Mouse (Mus musculus) c-Kit-positive CD71-positive TER-119-negative erythroid progenitor cells, embryonic 14.5 days (primary cell): ENCODE results near the gene Gm28372.

ENCODE experiments used
- DNase-seq: peaks from one replicate; pipeline ENCODE4 v3.0.0-alpha.2; 2013; ENCODE audit warnings: low read depth

Gene Gm28372

DNA sequence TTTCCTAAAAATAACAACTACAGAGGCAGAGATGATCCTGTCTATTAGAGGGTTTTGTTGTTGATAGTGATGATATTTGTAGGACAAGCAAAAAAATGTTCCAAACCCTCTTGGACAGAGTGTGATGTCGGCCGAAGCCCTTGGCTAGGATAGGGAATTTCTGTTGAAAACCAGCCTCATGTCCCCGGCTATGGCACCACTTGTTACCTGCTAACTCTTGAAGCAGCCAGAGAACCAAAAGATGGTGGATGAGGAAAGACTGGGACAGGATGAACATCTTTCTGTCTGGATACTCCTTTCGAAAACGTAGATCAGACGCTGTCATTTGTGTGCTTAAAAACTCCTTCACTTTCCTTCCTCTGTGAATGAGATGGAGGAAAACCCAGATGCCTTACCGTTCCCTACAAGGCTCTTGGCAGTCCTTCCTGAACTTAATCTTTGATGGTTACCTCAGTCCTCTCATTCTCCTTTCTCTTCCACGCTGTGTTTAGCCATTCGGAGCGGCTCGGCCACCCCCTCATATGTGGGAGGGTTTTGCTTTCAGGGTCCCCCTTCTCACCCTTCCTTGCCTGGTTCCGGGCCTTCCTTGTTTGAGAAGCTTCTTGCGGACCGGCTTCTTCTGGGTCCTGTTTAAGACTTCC is 46.2 kb downstream of the Gm28372 start:
- no peak for DNase-seq

DNA sequence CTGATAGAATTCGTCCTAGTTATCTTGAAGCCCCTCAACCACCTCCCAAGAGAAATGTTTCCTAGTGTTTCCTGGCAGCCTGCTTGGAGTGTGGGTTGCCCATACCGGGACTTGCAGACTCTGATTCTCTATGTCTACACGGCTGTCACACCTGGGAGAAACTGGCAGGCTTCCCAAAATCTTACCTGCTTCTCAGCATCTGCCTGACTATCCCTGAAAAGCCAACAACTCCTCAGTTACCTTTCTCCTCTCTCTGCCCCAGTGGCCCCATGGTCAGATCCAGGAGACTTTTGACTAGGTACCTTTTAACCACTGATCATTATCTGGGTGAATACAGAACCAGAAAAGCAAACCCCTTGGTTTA is 46.7 kb downstream of the Gm28372 start:
- DNase-seq, result no peak

DNA sequence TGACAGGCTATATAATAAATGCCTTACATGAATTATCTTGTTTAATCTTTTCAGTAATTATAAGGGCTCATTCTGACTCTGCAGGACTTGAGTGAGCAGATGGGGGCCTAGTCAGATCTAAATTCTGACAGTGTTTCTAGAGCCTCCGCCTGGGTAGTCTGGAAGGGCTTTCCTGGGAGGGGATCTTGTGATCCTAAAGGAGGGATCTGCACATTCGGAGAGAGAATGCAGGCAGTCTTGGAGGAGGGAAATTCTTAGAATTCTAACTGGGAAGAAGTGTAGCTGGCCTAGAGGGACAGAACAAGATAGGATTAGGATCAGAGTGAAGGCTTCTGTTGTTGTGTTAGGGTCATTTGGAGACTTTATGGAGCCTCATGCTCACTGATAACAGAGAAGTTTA is 47.2 kb downstream of the Gm28372 start:
- no peak for DNase-seq

DNA sequence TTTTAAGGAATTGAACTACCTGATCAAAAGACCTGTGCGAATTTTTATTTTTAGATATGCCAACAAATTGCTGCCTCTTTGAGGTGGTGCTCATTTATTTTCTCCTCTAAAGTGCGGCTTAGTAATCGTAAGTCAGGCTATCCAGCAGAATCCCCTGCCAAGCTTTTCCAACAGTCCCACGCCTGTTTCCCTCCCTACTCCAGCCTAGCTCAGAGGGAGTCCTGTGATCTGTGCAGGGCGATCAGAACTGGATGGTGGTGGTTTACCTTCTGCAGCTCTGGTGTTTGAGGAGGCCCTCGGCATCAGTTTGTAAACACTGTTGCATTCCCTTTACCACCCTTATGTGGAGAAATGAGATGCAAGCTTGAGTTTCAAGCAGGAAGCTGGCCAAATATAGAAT is 48.4 kb downstream of the Gm28372 start:
- DNase-seq, result no peak

DNA sequence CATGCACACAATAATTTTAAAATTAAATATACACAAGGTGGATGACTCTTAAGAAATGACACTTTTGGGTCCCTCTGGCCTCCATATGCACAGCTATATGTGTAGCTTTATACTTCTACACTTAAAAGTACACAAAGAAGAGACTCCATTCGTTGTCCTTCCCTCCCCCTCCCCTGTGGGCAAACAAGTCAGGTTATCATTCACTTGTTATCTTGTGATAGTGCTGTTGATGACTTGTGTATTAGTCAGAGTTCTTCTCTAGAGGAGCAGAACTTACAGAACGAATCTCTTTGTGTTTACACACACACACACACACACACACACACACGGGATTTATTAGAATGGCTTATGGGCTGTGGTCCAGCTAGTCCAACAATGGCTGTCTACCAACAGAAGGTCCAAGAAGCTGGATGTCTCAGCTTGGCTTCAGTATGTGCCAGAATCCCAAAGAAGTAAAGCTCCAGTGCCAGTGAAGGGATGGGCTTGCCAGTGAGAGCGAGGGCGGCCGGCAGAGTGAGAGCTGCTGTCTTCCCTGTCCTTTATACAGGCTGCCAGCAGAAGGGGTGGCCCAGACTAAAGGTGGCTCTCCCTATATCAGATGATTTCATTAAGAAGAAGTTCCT is 49.8 kb downstream of the Gm28372 start:
- DNase-seq, result no peak
